Mouse (Mus musculus) cortical plate, adult 2 months (tissue): Measurements from ENCODE around the gene Hnrnpa2b1.

ENCODE experiments used
- CTCF ChIP-seq: fragments of 200-500 bp; IDR thresholded peaks from 2 replicates; pipeline ENCODE4 v1.5.1; 2011; ENCODE audit warnings: mild to moderate bottlenecking, control low read depth, low read length; ENCODE audit not compliant: insufficient read depth; ENCODE audit errors: extremely low read depth
- POLR2A ChIP-seq: fragments of 200-500 bp; IDR thresholded peaks from 2 replicates; pipeline ENCODE4 v1.6.1; 2011; ENCODE audit warnings: mild to moderate bottlenecking, low read length, control low read depth; ENCODE audit not compliant: insufficient read depth; ENCODE audit errors: extremely low read depth

GRCm38 (mm10) chr6:51486076-51486710 is 16.5 kb upstream of the Hnrnpa2b1 start:
- no peak for TF ChIP-seq CTCF
- TF ChIP-seq POLR2A, result no peak
